Mouse (Mus musculus): ENCODE data around the gene Tnpo2.

The Tnpo2 gene

DNA sequence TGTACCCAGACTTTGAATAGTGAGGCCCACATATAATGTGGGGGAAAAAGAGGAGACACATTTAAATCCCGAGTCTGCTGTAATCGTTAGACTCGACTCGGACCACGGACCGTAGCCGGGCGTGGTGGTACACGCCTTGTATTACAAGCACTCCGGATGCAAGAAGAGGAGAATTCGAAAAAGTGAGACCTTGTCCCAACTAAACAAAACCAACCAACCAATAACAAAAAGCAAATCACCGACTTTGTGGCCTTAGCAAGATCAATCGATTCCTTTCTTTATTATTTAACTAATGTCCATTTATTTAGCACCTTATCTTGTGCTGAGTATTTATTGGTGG lies 9.2 kb upstream of the Tnpo2 start:
- no peak for DNase-seq (ENCODE audit: low read depth)

DNA sequence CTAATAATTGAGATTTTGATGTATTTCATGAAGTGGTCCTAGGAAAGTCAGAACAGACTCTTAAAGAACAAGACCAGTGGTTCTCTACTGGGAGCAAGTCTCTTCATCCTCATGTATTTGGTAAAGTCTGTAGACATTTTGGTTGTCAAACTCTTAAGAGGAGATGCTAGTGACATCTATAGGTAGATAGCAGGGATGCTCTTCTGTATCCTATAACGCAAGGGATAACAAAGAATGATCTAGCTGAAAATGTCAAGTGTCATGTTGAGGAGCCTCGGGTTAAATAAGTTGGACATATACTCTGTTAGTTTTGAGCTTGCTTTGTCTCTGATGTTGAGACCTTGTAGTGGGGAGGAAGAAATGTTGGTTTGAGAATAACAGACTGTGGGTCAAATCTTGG lies 8.8 kb upstream of the Tnpo2 start:
- DNase-seq (ENCODE audit: low read depth), result no peak

DNA sequence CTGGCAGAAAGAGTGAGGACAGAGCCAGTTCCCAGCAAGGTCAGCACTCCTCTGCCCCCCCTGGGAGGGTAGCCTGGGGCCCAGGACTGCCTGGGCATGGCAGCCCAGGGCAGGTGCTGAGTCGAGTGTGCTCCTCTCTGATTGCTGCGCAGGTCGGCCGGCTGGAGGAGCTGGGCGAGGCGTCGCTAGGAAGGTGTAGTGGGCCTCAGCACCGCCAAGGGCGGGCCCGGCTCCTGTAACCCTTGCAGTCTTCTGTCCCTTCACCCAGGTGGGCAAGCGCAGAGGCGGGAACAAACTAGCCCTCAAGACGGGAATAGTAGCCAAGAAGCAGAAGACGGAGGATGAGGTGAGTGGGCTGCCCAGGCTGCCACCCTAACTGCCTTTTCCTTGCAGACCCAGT lies 7.4 kb upstream of the Tnpo2 start:
- no peak for DNase-seq (ENCODE audit: low read depth)

DNA sequence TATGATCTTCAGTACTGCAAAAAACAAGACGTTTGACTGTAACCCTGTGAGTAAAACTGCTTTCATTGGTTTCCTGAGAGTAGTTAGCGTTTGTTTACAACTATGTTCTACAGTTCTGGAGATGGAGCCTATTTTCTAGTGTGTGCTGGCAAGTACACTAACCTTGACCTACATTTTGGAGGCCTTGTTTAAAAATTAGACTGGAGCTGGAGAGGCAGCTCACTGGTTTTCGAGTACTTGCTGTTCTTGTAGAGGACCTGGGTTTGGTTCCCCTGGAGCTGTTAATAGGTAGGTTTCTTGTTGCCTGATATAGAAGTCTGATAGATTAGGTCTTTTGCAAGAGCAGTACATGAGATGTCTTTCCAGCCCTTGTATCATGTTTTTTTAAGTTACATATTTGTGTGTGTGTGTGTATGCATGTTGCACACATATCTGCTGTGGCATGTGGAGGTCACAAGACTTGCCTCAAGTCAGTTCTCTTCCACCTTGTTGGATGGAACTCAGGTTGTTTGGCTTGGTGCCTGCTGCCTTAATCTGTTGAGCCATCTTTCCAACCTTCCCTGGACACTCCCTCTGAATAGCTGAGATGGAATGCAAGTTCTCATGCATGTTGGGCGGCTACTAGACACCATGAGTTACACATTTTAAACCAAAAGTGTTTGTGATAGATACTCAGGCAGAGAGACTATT lies 3.9 kb upstream of the Tnpo2 start:
- DNase-seq (ENCODE audit: low read depth), result no peak

DNA sequence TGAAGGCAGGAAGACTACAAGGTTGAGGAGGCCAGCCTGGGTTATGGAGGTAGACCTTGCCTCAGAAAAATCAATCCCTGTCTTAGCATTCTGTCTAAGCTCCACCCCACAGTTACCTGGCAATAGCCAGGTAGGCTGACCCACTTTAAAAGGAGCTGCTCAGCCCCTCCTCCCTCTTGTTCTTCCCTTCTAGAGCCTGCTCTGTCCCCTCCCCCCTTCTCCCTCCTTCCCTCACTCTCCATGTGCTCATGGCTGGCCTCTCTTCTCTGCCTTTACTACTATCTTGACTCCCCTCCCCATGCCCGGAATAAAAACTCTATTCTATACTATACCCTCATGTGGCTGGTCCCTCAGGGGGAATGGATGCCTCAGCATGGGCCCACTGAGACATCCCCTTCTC lies 2.8 kb upstream of the Tnpo2 start:
- no peak for DNase-seq (ENCODE audit: low read depth)

DNA sequence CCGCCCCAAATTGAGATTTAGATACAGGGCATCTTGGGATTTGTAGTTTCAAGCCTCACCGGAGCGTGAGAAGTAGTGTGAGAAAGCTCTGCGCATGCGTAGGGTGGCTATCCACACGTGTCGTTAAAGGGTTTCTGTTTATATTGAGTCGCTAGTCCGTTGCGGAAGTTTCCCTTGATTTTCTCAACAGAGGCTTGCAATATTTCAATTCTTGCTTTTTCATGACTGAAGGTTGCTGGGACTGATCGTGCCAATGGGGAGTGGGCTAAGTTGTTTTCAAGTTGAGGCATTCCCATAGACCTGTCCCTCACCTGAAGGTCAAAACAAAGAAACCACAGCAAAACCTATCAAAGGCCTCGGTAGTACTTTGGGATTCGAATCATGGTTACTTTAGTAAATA lies 2.0 kb upstream of the Tnpo2 start:
- DNase-seq (ENCODE audit: low read depth), result peak; percentile 85

DNA sequence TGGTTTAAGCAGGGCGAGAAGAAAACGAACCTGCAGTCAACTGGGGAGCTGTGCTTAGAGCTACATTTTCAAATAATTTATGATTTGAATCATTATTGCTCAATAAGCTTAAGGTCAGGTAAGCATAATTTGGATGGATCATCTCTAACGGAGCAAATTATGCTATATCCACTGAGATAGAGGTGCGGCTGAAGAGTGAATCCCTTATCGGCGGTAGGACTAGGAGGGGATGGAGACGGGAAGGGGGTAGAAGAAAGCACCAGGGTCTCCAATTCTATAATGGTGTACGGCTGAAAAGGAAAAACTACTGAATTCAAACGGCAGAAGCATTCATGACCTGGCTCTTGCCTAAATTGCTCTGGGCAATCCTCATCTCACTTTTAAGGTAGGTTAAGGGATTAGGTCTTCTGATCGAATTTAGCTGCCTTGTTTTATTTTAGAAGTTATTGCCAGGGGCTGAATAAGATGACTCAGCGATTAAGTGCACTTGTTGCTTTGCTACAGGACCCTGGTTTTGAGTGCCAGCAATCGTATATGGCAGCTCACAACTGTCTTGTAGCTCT lies 1.5 kb upstream of the Tnpo2 start:
- DNase-seq (ENCODE audit: low read depth), result no peak

DNA sequence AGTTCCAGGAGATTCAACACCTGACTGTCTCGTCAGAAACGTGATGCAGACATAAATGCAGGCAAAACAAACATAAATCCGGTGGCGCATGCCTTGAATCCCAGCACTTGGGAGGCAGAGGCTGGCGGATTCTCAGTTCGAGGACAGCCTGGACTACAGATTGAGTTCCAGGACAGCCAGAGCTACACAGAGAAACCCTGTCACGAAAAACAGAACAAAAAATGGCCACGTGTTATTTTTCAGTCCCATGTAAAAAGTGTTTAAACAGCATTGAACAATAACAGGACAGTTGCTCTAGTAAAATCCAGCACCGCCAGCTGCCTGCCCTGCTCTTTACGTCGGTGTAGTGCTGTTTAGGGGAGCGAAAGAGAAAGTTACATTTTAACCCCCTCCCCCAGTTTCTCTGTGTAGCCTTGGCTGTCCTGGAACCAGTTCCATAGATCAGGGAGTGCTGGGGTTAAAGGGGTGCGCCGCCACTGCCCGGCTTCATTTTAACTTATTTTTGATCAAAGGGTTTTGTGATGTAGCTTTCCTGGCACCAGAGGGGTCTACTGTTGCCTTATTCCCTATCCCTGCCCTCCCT lies 896 bp upstream of the Tnpo2 start:
- no peak for DNase-seq (ENCODE audit: low read depth)

DNA sequence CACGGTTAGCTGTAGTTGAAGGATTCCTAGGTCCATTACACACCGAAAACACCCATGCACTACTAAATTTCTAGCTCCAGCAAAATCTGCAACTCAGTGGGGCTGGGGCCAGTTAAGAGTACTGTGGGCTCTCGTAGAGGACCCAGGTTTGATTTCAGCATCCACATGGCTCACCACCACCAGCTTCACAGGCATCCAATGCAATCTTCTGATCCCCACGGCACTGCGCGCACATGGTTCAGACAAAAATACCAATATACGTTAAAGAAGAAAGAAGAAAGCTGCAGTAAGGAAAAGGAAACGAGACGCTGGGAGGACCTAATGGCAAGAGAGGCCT lies 366 bp upstream of the Tnpo2 start:
- DNase-seq (ENCODE audit: low read depth), result no peak

DNA sequence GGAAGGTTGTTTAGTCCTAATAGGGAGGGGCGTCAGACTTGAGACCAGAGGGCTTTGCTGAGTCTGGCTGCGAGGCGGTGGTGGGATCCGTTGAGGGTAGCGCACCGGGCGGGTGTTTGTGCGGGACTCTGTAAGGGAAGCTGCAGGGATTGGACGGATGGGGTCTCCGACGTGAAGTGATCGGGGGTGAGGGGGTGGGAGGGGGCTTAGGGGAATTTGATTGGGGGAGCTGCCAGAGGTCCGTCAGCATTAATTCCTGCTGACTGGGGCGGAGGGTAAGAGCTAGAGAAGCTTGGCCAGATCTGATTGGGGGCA lies 608 bp downstream of the Tnpo2 start:
- DNase-seq (ENCODE audit: low read depth), result no peak

DNA sequence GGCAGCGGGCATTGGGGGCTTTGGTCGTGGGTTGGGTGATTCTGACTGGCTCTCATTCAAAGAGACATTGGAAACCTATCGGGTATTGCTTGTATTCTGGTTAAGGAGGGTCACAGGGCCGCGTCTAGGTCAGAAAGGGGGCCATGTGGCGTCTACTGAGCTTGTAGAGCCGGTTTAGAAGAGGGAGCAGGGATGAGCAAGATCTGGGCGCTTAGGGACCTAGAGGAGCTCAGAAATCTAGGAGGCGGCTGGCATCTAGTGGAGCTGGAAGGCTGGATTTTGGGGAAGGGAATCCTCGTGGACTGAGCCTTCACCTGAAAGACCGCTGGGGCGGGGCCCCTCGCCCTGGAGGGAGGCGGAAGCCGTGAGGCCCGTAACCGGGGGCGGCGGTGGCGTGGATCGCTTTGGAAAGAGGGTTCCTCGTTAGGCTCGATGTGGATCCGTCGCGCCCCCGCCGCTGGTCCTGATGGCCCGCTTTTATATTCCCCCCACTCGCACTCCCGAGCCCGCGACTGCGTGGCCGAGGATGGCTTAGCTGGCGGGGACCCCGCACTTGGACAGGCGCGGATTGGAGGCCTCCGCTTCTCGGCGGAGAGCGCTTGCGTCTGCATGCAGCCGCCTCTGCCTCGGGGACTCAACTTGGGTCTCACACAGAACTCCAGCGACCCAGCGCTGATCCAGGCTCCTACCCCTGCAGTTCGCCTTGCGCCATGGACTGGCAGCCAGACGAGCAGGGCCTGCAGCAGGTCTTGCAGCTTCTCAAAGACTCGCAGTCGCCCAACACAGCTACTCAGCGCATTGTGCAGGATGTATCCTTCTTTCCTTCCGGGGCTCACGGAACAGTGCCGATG lies 1.2 kb downstream of the Tnpo2 start:
- DNase-seq (ENCODE audit: low read depth), result no peak

DNA sequence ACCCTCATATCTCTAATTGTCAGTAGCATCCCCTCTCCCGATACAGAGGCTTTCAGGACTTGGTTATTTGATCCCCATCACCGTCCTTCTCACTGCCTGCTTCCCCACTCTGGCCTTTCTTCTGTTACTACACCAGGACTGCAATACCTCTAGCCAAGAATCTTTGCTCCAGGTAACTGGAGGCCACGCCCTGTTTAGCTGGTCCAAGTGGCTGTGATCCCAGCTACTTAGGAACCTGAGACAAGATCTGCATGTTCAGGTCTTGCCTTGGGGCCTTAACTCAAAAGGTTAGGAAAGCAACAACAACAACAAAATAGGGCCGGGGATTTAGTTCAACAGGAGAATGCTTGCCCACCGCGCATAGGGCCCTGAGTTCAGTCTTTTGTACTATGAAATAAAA lies 6.9 kb downstream of the Tnpo2 start:
- no peak for DNase-seq (ENCODE audit: low read depth)

DNA sequence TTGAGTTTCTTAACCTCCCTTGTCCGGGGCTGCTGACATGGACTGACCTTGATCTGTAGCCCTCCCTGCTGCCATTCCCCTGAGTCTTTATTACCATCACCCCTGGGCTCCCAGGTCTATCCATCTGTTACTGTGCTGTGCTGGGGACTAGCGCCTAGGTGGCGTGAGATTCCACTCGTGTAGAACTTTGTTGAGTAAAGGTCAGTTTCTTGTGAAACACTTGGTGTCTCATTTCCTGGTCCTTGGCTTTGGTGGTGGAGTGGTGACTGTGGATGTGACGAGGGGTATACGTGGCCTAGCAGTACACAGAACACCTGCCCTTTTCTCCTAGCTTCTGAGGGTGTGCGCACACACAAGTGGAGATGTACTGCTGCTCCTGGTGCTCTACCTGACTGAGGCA lies 20.7 kb downstream of the Tnpo2 start:
- no peak for DNase-seq (ENCODE audit: low read depth)

DNA sequence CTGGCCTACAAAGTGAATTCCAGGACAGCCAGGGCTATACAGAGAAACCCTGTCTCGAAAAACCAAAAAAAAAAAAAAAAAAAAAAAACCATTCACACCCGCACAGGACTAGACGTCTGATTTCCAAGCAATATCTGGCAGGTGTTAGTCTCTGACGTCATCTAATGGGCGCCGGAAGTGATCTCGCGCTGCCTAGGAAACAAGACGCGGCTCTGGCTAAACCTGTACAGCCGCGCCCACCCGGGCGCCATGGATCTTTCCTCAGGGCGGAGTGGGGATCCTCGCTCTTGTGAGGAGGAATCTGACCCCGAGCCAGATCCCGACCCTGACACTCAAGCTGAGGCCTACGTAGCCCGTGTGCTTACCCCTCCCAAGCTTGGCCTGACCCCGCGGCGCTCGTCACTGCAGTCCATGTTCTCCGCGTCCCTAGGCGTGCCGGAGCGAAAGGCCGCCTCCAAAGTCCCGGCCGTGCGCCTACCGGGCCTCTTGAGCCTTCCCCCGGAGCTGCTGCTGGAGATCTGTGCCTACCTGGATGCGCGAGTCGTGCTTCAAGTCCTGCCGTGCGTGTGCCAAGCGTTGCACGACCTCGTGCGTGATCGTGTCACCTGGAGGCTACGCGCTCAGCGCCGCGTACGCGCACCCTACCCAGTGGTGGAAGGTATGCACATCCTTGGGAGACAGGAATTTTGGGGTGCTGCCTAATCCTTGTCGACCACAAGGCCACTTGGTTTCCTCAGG lies 23.3 kb downstream of the Tnpo2 start, which contains the start of gene Fbxw9:
Gene Fbxw9 (plus strand): TSS at position 177 of the 738 bp plus-strand sequence.
- peak; percentile 91 for DNase-seq (ENCODE audit: low read depth)

DNA sequence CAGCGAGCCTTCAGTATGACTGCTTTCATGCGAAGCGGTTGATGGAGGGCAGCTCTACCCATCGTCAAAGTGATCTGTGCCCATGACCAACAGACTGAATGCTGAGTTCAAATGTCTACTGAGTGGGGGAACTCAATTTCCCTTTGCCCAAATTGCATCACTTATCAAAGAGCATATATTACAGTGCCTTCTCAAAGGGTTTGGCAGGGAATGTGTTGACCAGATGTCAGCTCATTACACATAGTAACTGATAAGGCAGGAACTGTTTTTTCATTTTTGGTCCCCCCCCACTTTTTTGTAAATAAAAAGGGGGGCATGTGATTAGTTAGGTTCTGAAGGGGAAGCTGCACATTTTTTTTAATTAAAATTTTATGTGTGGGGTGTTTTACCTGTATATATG lies 25.9 kb downstream of the Tnpo2 start:
- DNase-seq (ENCODE audit: low read depth), result no peak

DNA sequence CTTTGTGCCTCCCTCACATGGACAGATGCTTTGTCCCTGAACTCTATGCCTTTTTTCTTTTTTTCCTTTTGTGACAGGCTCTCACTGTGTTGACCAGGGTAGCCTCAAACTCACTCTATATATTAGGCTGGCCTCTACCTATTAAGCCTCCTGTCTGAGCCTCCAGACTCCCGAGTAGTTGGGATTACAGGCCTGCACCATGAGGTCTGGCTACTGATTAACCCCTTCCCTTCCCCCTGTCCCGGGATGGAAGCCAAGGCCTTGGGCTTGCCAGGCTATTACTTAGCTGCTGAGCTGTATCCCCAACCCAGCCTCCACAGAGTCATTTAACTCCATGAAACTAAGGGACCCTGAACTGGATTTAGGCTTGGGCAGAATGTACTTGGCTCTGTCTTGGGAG lies 28.5 kb downstream of the Tnpo2 start:
- no peak for DNase-seq (ENCODE audit: low read depth)

DNA sequence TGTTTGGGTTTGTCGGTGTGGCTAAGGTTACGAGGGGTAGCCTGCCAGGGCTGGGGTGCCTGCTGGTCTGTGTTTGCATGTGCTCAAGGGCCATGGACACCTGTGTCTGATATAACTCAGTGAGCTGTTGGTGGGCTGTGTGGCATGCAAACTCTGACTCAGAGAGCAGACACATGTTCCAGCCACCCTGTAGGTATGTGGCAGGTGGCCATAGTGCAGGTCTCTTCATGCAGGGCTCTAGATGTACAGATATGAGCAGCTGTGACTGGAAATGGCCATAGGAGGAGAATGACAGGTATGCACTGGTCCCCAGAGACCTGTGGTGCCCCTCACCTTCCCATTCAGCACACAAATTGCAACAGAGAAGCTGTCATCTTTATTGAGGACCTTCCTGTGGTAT lies 30.4 kb downstream of the Tnpo2 start:
- DNase-seq (ENCODE audit: low read depth), result no peak

DNA sequence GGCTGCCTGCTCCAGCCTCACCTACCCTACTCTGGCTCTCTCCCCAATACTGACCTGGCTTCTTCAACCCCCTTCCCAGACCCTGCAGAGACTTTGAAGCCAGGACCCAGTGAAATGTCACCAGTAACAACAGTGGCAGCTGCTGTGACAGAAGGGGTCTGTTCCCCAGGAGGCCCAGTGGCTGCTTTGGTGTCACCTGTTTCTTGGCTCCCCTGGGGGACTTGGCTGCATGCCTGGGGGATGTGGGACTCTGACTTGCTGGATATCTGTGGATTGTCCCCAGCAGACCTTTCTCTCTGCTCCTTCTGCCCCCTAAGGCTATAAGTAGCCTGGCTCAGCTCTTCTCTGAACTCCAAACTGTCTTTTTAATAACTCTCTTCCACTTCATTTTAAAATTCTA lies 31.3 kb downstream of the Tnpo2 start, which contains the start of gene Gm5741:
Gene Gm5741 (minus strand): TSS at position 1 of the 400 bp plus-strand sequence.
- no peak for DNase-seq (ENCODE audit: low read depth)

DNA sequence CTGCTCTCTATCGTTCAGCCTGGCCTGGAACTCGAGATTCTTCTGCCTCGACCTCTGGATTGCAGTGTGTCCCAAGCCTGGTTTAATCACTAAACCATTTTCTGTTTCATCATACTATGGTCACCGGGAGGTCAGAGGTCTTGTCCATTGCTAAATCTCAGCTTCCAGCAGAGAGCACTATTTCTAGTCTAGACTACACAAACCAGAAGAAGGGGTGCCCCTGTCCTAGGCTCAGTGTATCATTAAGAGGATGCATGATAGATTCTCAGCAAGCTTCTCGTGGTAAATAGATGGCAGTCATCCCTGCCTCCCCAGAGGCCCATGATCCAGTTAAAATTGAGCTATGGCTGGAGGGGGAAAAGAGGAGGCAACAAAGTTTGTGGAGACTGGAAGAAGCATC lies 34.3 kb downstream of the Tnpo2 start:
- DNase-seq (ENCODE audit: low read depth), result no peak

DNA sequence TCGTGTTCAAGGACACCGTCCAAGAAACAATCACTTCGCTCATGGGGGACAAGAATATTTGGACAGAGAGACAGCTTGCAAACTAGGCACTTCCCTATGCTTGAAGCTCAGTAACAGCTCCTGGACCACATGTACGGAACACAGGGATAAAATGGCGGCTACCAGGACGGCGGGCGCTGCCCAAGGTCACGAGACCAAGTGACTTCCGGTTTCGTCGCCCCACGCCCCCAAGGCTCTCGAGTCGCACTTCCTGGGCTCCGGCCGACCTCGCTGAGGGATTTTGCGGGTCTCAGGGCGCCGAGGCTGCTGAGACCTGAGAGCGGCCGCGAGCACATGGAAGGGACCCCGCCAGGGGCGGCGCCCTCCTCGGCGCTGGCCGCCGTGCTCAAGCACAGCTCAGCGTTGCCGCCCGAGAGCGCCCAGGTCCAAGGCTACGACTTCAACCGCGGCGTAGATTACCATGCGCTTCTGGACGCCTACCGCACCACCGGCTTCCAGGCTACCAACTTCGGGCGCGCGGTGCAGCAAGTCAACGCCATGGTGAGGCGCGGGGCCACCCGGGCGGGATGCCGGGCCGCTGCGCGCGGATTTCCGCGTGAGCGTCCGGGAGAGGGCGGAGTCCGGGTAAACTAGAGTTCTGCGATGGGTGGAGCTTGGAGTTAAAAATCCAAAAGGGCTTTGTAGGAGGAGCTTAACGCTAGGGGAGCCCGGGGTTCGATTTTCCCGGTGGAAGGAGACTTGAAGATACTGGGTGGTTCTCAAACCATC lies 35.0 kb downstream of the Tnpo2 start, which contains the start of gene Dhps:
Gene Dhps (plus strand): TSS at position 244 of the 768 bp plus-strand sequence.
- DNase-seq (ENCODE audit: low read depth), result peak; percentile 80

DNA sequence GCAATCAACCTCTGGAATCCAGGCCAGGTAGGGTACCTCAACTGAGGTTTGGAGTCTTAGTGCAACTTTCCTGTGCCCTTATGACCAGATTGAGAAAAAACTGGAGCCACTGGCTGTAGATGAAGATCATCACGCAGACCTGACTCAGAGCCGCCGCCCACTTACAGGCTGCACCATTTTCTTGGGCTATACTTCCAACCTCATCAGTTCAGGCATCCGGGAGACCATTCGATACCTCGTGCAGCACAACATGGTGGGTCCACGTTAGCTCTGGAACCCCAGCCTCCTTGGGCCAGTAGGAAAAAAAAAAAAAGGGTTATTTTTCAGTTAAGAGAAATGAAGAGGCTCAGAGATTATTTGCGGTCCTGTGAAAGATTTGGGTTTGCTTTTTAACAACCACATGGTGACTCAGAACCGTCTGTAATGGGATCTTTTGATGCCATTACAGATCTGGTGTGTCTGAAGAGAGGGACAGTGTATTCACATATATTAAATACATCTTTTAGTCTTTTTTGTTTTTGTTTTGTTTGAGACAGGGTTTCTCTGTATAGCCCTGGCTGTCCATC lies 35.7 kb downstream of the Tnpo2 start:
- no peak for DNase-seq (ENCODE audit: low read depth)

Data from c-Kit-positive CD71-negative TER-119-negative erythroid progenitor cells, embryonic 14.5 days (primary cell).